Mouse (Mus musculus): Measurements from ENCODE around the gene Wee1. TPM values are rescaled to one million over a fixed set of nuclear protein-coding genes. Genes with fewer than 3 reads are reported as not detected.

Wee1 gene
- polyA plus RNA-seq, 1 experiment from 2014 or later, result 5.1 TPM

Other genes with a start within 250 kb of the Wee1 start
- gene Dennd5a, start 161.6 kb upstream of the Wee1 start, polyA plus RNA-seq (2015; fragmentation: Nextera tagmentation; extraction: Ambion mirVana), result 34.6 and 36.5 TPM in 2 replicates
- gene Tmem41b, start 135.1 kb upstream of the Wee1 start, polyA plus RNA-seq (2015; fragmentation: Nextera tagmentation; extraction: Ambion mirVana), result 62.2 and 65.8 TPM in 2 replicates
- 42.6 and 50.0 TPM in 2 replicates for gene Ipo7, start 103.8 kb upstream of the Wee1 start, polyA plus RNA-seq (2015; fragmentation: Nextera tagmentation; extraction: Ambion mirVana)
- gene Zfp143, start 60.8 kb upstream of the Wee1 start, polyA plus RNA-seq (2015; fragmentation: Nextera tagmentation; extraction: Ambion mirVana), result 13.4 and 13.6 TPM in 2 replicates
- gene Swap70, start 99.7 kb downstream of the Wee1 start, polyA plus RNA-seq (2015; fragmentation: Nextera tagmentation; extraction: Ambion mirVana), result 10.6 and 11.2 TPM in 2 replicates

All from hindbrain, embryonic 16.5 days (tissue).